In the genomic region with DNA sequence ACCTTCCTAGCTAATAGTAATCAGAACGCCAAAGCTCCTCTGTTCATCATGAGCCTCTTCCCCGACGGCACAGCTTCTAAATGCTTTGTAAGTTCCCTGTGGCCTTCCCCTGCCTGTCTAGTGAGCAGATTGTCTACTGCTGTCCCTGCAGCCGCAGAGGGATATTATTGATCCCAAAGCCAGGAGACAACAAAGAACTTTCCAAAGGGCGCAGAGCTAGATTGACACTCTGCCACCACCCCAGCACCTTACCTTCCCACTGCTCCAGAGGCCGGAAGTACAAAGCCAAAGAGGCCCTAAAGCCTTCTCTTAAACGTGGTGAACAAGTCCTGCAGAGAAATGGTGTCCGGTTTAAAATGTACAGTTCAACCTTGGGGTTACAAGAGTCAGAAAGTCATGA, we compare ENCODE assay signal across 15 mouse cellular contexts.
"Had no signal": no experiment of that assay in that cellular context is flagged by ENCODE, and none has a peak within 500 bp of the region (broad histone marks: within the 10 kb centered on the region; RNA-seq: fewer than 3 reads in every experiment).

No protein-coding gene starts in this region.

- H3K9ac ChIP-seq: lung, embryonic 15.5 days; midbrain, embryonic 13.5 days; midbrain, embryonic 15.5 days; neural tube, embryonic 12.5 days had no signal

- ATAC-seq: lung, postnatal 0 days; midbrain, embryonic 13.5 days; midbrain, embryonic 15.5 days had no signal

- H3K4me3 ChIP-seq: lung, embryonic 15.5 days; megakaryocyte, embryonic 14.5 days; midbrain, embryonic 13.5 days; midbrain, embryonic 15.5 days; neural tube, embryonic 12.5 days had no signal

- H3K4me2 ChIP-seq: lung, embryonic 15.5 days; midbrain, embryonic 11.5 days; midbrain, embryonic 13.5 days; midbrain, embryonic 15.5 days; neural tube, embryonic 12.5 days had no signal

- H3K9me3 ChIP-seq: lung, embryonic 15.5 days; megakaryocyte, embryonic 14.5 days; midbrain, embryonic 13.5 days; midbrain, embryonic 15.5 days; neural tube, embryonic 12.5 days had no signal

- H3K27me3 ChIP-seq: lung, embryonic 15.5 days; megakaryocyte, embryonic 14.5 days; midbrain, embryonic 13.5 days; midbrain, embryonic 15.5 days; neural tube, embryonic 12.5 days had no signal

- DNase-seq: lung, adult 2 months; lung, postnatal 14 days; lung, postnatal 36 days; right cerebral cortex, postnatal 14 days; thymus, adult 18-20 months; thymus, postnatal 14 days; thymus, postnatal 36 days had no signal

- H3K4me1 ChIP-seq: lung, embryonic 15.5 days; midbrain, embryonic 13.5 days; midbrain, embryonic 15.5 days; neural tube, embryonic 12.5 days had no signal

- H3K27ac ChIP-seq: lung, embryonic 15.5 days; macrophage; midbrain, embryonic 13.5 days; midbrain, embryonic 15.5 days; neural tube, embryonic 12.5 days had no signal

- H3K36me3 ChIP-seq: lung, embryonic 15.5 days; midbrain, embryonic 13.5 days; midbrain, embryonic 15.5 days; neural tube, embryonic 12.5 days had no signal
